Mouse (Mus musculus) stomach, embryonic 16.5 days (tissue): Measurements from ENCODE around the gene Tlcd1. TPM values are rescaled to one million over a fixed set of nuclear protein-coding genes. Genes with fewer than 3 reads are reported as not detected.

Experiments
- ATAC-seq: fragments of 200-750 bp; cut with Nextera tagmentation; 2 replicates; pipeline ENCODE4 v1.8.0; 2017; ENCODE audit warnings: moderate number of reproducible peaks, moderate TSS enrichment; ENCODE audit not compliant: insufficient read depth, low FRiP score
- H3K27ac ChIP-seq: fragments of 300-500 bp; sonication (generic); 2 replicates; pipeline ENCODE4 v1.5.1; 2014; ENCODE audit warnings: low read length
- H3K27me3 ChIP-seq: fragments of 300-500 bp; sonication (generic); 2 replicates; pipeline ENCODE4 v1.6.1; 2014; ENCODE audit warnings: low read length, control low read depth, mixed read lengths; ENCODE audit not compliant: control insufficient read depth, insufficient read depth
- H3K36me3 ChIP-seq: fragments of 300-500 bp; sonication (generic); 2 replicates; pipeline ENCODE4 v1.6.1; 2014; ENCODE audit warnings: low read length; ENCODE audit not compliant: control insufficient read depth, insufficient read depth
- H3K4me1 ChIP-seq: fragments of 300-500 bp; sonication (generic); 2 replicates; pipeline ENCODE4 v1.6.1; 2014; ENCODE audit warnings: low read length, control low read depth, mixed read lengths; ENCODE audit not compliant: control insufficient read depth, insufficient read depth
- H3K4me2 ChIP-seq: fragments of 300-500 bp; sonication (generic); 2 replicates; pipeline ENCODE4 v1.6.1; 2014; ENCODE audit warnings: low read depth, low read length, mixed read lengths
- H3K4me3 ChIP-seq: fragments of 300-500 bp; sonication (generic); replicated peaks from 2 replicates; pipeline ENCODE4 v1.5.1; 2014; ENCODE audit warnings: mild to moderate bottlenecking, low read length
- H3K9ac ChIP-seq: fragments of 300-500 bp; sonication (generic); 2 replicates; pipeline ENCODE4 v1.6.1; 2014; ENCODE audit warnings: low read length
- H3K9me3 ChIP-seq: fragments of 300-500 bp; sonication (generic); replicated peaks from 2 replicates; pipeline ENCODE4 v1.6.1; 2016; ENCODE audit warnings: low read length, control low read depth; ENCODE audit not compliant: control insufficient read depth
- WGBS: fragments of 180-500 bp; shearing (Covaris S2); extraction: QIAGEN DNeasy Blood & Tissue Kit; methylation state at CpG from one replicate; pipeline ENCODE4 v1.1.7; 2014; 5-methylcytosine and 5-hydroxymethylcytosine counted together
- polyA plus RNA-seq: library from polyadenylated mRNA; unstranded; fragments of >200 nt; fragmentation: Nextera tagmentation; extraction: Ambion mirVana; gene quantifications from 2 replicates; pipeline ENCODE4 v1.2.1, GENCODE M21; 2015

The Tlcd1 gene
- polyA plus RNA-seq, 1 experiment from 2014 or later: 32.5 TPM

DNA sequence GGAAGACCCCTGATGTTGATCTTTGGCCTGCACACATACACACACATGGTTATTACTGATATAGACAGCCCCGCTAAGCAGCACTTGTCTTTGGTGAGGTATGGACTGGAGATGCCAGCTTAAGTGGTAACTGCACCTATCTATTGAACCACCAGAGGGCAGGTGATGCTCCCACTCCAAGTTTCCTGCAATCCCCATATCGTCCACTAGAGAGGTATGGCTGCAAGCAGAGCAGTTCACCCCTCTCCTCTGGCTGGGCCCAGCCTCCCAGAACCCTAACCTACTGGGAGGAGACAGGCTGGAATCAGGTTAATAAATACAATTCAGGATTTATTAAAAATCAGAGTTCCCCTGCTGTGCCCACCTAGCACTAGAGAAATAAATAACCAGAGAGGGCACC lies 17.4 kb upstream of the Tlcd1 start:
- H3K27ac ChIP-seq: no peak overlapping the region
- WGBS: 19% methylated on average over 2 of the region's 2 CpGs
- H3K9me3 ChIP-seq: no peaks in the 10 kb centered on the region
- H3K4me3 ChIP-seq: no peak overlapping the region
- ATAC-seq: peak; percentile 30
- H3K27me3 ChIP-seq: no peaks in the 10 kb centered on the region
- no peak overlapping the region for H3K9ac ChIP-seq
- H3K36me3 ChIP-seq: peaks cover 17% of the 10 kb centered on the region
- no peak overlapping the region for H3K4me2 ChIP-seq
- H3K4me1 ChIP-seq: peaks cover 22% of the 10 kb centered on the region

DNA sequence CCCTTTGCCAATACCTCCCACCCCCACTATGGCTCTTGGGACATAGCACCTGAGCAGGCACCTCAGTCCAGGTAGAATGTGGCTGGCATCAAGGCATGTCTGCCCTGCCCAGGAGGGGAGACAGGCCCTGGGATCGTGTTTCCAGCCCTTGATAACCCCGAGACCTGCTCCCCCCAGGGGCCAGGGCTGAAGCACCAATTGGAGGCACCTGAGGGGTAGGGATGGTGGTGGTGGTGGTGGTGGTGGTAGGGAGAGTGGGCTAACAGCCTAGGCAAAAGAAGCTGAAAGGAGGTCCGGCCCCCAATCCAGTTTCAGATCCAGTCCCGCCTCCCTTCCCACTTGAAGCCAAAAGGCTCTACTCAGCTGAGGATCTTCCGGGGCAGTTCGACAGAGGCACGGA lies 17.0 kb upstream of the Tlcd1 start:
- Histone ChIP-seq H3K9ac (no peak overlapping the region), H3K36me3 (peaks cover 17% of the 10 kb centered on the region), H3K4me1 (peaks cover 22% of the 10 kb centered on the region), H3K27me3 (no peaks in the 10 kb centered on the region), H3K4me3 (no peak overlapping the region), H3K27ac (no peak overlapping the region), H3K9me3 (no peaks in the 10 kb centered on the region), H3K4me2 (no peak overlapping the region)
- ATAC-seq: no peak
- WGBS: 65% methylated on average over 7 of the region's 7 CpGs

- 79% methylated on average over 18 of the region's 18 CpGs for WGBS
- H3K9me3 ChIP-seq: no peaks in the 10 kb centered on the region
- no peak overlapping the region; the same call in 1 of the 2 replicates for H3K27ac ChIP-seq
- peaks cover 17% of the 10 kb centered on the region for H3K36me3 ChIP-seq
- no peak for ATAC-seq
- no peak overlapping the region for H3K4me3 ChIP-seq
- H3K4me2 ChIP-seq: no peak overlapping the region
- no peaks in the 10 kb centered on the region for H3K27me3 ChIP-seq
- H3K9ac ChIP-seq: no peak overlapping the region
- peaks cover 22% of the 10 kb centered on the region for H3K4me1 ChIP-seq
Measured at GRCm38 (mm10) chr11:78160171-78160570, 16.3 kb upstream of the Tlcd1 start.

- Histone ChIP-seq H3K4me1 (peaks cover 23% of the 10 kb centered on the region), H3K9me3 (no peaks in the 10 kb centered on the region), H3K27ac (no peak overlapping the region), H3K4me3 (no peak overlapping the region), H3K4me2 (no peak overlapping the region), H3K27me3 (no peaks in the 10 kb centered on the region), H3K36me3 (peaks cover 17% of the 10 kb centered on the region), H3K9ac (0 out of 2 replicates have a peak overlapping the region, but pooled peaks have one; percentile 26)
- WGBS: 87% methylated on average over 3 of the region's 3 CpGs
- no peak for ATAC-seq
Measured at GRCm38 (mm10) chr11:78160675-78161074, 15.8 kb upstream of the Tlcd1 start.

- Histone ChIP-seq H3K9me3 (no peaks in the 10 kb centered on the region), H3K9ac (0 out of 2 replicates have a peak overlapping the region, but pooled peaks have one; percentile 26), H3K27me3 (no peaks in the 10 kb centered on the region), H3K4me2 (no peak overlapping the region), H3K27ac (no peak overlapping the region), H3K36me3 (peaks cover 17% of the 10 kb centered on the region), H3K4me1 (peaks cover 28% of the 10 kb centered on the region), H3K4me3 (no peak overlapping the region)
- ATAC-seq: no peak
- 87% methylated on average over 14 of the region's 14 CpGs for WGBS
Measured at GRCm38 (mm10) chr11:78161169-78161568, 15.3 kb upstream of the Tlcd1 start.

GRCm38 (mm10) chr11:78161968-78162367 lies 14.5 kb upstream of the Tlcd1 start:
- 32% methylated on average over 4 of the region's 4 CpGs for WGBS
- Histone ChIP-seq H3K27ac (peak overlapping the region; percentile 99), H3K27me3 (no peaks in the 10 kb centered on the region), H3K36me3 (peaks cover 17% of the 10 kb centered on the region), H3K9ac (peak overlapping the region; percentile 98; the same call in 1 of the 2 replicates), H3K9me3 (no peaks in the 10 kb centered on the region), H3K4me1 (peaks cover 30% of the 10 kb centered on the region), H3K4me2 (peak overlapping the region; percentile 94), H3K4me3 (0 out of 2 replicates have a peak overlapping the region, but pooled peaks have one; percentile 100)
- no peak for ATAC-seq

GRCm38 (mm10) chr11:78162504-78162903 lies 14.0 kb upstream of the Tlcd1 start:
- Histone ChIP-seq H3K9ac (peak overlapping the region; percentile 98), H3K27ac (peak overlapping the region; percentile 99), H3K9me3 (no peaks in the 10 kb centered on the region), H3K4me1 (peaks cover 30% of the 10 kb centered on the region), H3K4me3 (peak overlapping the region; percentile 100; the same call in 1 of the 2 replicates), H3K4me2 (peak overlapping the region; percentile 94), H3K27me3 (no peaks in the 10 kb centered on the region), H3K36me3 (peaks cover 17% of the 10 kb centered on the region)
- 48% methylated on average over 6 of the region's 6 CpGs for WGBS
- ATAC-seq: no peak

DNA sequence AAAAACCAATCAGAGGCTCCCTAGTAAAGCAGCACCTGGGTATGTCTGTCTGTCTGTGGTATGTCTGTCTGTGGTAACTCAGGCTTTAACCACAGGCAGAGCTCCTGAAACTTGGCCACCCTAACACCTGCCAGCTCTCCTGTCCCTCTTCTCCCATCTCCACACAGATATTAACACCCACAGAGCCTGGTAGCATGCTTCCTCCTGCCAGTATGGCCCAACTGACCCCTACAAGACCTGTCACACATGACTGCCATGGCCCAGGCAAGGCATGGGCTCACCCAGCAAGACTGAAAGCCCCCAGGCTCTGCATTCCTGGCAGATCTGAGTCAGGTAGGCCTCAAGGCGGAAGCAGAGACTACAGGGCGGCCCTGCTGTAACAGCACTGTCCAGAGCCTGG lies 13.5 kb upstream of the Tlcd1 start:
- Histone ChIP-seq H3K27ac (peak overlapping the region; percentile 99), H3K9ac (peak overlapping the region; percentile 98), H3K36me3 (peaks cover 17% of the 10 kb centered on the region), H3K4me3 (peak overlapping the region; percentile 100), H3K4me2 (peak overlapping the region; percentile 94), H3K9me3 (no peaks in the 10 kb centered on the region), H3K4me1 (peaks cover 30% of the 10 kb centered on the region), H3K27me3 (no peaks in the 10 kb centered on the region)
- no peak for ATAC-seq
- 67% methylated on average over 2 of the region's 2 CpGs for WGBS

DNA sequence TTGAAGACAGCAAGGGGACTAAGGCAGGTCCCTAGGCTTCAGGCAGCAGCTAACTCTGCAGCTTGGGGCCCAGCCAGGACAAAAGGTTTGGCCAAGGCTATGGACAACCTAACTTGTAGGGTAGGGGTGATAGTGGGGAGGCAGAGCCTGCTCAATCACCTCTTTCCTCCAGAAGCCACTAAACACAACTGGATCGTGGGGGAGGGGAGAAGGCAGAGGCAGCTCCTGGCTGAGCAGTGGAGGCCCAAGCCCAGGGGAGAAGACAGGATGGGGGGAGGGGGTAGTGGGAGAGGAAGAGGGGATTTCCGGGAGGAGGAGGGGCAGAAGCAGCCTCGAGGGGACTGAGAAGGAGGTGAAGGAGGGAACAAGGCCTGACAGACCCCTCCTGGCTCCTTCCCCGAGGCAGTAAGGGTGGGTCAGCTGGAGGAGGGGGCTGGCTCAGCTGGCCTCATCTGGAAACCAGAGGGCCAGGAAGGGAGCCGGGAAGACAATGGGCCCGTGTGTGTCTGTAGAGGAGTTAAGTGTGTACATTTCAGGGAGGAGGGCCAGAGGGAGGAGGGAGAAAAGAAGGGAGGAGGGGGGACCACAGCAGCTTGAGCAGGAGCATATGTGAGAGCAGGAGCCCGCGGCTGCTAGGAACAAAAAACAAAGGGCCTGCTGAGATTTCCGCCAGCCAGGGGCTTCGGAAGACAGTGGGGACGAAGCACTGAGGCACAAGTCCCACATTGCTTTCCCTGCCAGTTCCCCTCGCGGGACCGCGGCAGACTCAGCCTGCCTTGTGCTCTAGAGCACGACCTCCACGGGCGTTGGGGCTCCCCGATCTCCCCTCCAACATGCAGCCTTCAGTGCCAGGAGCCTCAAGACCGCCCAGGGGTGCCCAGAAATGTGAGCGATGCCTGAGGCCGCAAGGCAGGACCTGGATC lies 12.6 kb upstream of the Tlcd1 start:
- 0% methylated on average over 22 of the region's 22 CpGs for WGBS
- Histone ChIP-seq H3K9me3 (no peaks in the 10 kb centered on the region), H3K4me1 (peaks cover 33% of the 10 kb centered on the region), H3K4me3 (peak overlapping the region; percentile 100), H3K36me3 (peaks cover 17% of the 10 kb centered on the region), H3K27ac (peak overlapping the region; percentile 99), H3K4me2 (peak overlapping the region; percentile 94), H3K9ac (peak overlapping the region; percentile 98), H3K27me3 (no peaks in the 10 kb centered on the region)
- ATAC-seq: peak; percentile 64
